Mouse (Mus musculus) urinary bladder, adult 2 months (tissue): ENCODE results near the gene Eml3. TPM values are rescaled to one million over a fixed set of nuclear protein-coding genes. Genes with fewer than 3 reads are reported as not detected.
A peak's percentile ranks its signal among the peaks of the same experiment; 100 is the strongest.
"Not testable (repeated sequence)": the region's sequence is repeated elsewhere in the genome, so short reads cannot be mapped to it uniquely, and the experiment has no call there.

Source experiments
- DNase-seq: peaks from one replicate; pipeline ENCODE4 v3.0.0; 2022; ENCODE audit warnings: low spot score
- polyA plus RNA-seq: library from polyadenylated mRNA; depleted of rRNA; stranded (reverse); fragments of >200 nt; gene quantifications from 2 replicates; pipeline ENCODE4 v1.2.3, GENCODE M21; 2012; rRNA removed

Gene Eml3
- 40.5 and 45.3 TPM in 2 replicates for polyA plus RNA-seq

DNA sequence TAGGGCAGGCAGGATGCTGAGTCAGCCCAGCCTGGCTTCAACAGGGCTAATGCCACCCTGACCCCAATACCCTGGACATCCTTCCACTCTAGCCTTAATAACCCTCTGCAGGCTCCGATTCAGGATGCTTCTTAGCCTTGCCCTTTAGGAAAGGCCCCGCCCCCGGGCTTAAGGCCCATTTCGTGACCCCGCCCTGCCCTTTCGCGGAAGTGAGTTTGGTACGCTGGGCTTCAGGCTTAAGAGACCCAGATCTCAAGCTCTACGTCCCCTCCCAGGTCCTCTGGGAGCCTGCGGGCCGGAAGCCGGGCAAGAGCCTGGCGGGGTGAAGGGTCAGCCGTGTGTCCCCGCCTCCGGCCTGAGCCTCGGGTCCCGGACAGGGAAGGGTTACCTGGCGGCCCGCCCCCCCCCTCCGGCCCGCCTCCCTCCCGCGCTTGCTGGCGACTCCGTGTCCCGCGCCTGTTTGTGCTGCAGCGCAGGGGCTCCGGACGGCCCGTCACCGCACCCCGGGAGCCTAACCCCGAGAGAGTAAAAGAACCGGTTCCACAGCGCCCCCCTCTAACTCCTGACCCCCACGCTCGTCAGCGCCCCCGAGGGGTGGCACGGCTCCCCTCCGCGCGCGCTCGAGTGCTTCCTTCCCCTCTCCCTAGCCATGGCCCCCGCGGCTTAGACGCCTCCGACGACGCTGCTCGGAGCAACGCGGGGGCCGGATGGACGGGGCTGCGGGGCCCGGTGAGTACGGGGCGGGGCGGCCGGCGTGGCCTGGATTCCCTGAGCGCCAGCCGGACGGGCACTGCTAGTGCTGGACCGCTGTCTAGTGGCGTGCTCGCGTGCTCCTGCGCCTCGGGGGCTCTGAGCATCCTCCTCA, at the start of gene Eml3, which contains the start of gene Rom1:
Eml3 (plus strand) TSS at position 329 of the 865 bp plus-strand sequence.
Rom1 (minus strand) TSS at position 133 of the 865 bp plus-strand sequence.
- peak; percentile 77 for DNase-seq

DNA sequence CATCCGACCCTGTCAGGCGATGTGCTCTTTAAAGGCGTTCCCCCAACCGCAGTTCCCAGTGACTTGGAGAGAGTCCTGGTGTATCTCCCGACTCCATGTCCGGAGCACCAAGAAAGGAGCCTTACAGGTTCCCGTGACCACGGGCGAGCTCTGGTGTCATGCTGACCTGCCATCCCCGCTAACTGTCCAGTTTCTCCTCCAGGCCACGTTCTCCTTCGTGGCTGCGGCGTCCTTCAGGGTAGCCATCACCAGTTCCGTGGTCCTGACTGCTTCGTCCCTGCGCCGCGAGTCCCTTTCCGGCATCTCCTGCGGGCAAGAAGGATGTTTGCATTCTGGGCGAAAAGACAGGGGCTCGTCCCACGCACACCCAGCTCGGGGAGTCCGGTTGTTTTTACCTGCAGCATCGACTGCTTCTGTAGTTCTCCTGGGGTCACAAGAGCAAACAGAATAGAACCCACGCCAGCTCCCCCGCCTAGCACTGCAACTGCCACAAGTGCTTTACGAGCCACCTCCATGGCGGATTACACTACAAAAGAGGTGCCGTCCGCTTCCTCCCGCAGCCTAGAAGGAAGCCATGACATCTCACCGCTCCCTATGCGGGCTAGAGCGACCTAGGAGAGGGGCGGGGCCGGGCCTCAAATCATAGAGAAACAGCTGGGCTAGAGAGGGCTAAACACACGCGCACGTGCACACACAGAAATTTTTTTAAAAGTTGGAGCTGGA, 48.9 kb upstream of the Eml3 start, which contains the start of gene Uqcc3:
Uqcc3 (minus strand) TSS at position 613 of the 723 bp plus-strand sequence.
- peak; percentile 79 for DNase-seq

DNA sequence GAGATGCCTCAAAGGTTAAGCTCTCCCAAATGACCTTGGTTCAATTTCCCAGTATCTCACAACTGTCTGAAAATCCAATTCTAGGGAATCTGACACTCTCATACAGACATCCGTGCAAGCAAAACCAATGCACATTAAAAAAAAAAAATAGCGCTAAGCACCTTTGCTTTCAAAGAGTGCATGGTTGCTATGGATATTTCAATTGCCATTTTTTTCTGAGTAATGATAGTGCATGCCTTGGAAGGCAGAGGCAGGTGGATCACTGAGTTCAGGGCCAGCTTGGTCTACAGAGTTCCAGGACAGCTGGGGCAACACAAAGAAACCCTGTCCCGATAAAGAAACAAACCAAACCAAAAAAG, 48.3 kb upstream of the Eml3 start:
- DNase-seq, result no peak

DNA sequence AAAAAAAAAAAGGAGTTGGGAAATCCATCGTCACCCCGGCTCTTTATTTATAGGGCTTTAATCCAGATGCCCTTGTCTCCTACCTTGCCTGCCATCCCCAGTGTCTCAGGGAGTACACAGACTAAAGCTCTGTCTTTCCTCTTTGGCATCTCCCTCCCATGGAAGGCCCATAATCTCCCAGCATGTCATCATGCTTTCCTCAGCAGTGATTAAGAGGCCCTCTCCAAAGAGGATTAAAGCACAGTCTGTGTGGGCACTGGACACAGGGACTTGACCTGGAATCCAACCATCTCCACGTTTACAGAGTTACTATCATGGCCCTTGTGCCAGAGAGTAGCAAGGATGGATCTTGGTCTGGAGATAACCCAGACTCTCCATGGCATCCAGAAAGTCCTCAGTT, 45.7 kb upstream of the Eml3 start, which contains the start of the genes Lbhd1 and Gm49403:
Lbhd1 (plus strand) TSS at position 117 of the 400 bp plus-strand sequence.
Gm49403 (plus strand) TSS at position 315 of the 400 bp plus-strand sequence.
- no peak for DNase-seq

DNA sequence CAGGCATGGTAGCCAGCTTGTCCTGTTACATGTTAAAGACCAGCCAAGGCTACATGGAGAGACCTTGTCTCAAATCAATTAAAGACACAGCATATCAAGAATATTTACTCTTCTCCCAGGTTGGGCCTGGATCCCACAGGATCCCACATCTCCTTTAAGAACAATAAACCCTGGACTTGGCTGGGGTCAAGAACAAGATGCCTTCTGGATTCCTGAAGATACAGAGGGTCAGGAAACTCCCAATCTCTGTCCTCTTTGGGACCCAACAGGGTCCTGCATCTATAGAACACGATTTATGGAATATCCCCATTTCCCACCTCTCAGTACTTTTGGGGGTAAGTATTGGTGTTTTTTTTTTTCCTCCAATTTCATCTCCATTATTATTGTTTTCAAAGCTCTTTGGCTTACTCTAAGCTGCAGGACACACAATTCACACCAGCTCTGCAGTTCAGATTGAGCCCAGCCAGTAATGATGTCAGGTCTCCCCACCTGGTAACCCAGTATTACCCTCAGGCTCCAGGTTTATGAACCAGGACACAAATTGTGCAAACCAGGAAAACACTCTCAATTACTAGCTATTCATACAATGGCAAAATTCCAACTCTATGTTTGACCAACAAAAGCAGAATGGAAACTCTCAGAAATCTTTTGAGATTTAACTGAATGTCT, 42.3 kb upstream of the Eml3 start:
- DNase-seq, result no peak

DNA sequence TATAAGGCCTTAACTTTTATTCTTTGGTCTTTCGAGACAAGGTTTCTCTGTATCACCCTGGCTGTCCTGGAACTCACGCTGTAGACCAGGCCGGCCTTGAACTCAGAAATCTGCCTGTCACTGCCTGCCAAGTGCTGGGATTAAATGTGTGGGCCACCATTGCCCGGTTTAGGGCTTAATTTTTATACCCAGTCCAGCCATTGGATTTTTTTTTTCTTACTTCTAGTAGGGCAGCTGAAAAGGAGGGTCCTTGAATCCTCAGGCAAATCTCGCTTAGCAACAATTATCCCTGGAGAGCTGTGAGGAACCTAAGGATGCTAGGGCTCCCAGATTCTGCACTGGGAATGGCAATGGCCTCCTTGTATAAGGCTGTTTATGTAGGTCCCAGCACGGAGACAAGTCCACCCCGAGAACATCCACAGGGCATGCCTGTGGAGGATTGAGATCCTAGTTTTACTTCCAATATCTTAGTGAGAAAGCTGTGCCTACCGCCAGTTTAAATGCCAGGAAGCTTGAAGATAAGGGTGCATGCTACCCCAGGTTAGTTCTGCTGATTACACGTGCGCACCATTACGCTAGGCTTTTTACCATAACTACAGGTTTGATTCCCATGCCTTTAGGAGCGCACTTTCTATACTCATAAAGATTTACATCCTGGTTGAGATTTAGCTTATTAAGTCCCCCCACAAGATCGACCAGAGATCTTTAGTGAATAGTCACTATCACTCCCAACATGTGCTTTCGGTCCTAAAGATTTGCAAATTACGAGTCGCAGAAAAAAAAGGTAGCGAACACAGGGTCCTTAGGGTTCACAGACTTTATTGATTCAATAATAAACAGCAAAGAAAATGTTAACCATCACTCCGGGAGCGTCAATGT, 41.5 kb upstream of the Eml3 start:
- DNase-seq, result no peak

DNA sequence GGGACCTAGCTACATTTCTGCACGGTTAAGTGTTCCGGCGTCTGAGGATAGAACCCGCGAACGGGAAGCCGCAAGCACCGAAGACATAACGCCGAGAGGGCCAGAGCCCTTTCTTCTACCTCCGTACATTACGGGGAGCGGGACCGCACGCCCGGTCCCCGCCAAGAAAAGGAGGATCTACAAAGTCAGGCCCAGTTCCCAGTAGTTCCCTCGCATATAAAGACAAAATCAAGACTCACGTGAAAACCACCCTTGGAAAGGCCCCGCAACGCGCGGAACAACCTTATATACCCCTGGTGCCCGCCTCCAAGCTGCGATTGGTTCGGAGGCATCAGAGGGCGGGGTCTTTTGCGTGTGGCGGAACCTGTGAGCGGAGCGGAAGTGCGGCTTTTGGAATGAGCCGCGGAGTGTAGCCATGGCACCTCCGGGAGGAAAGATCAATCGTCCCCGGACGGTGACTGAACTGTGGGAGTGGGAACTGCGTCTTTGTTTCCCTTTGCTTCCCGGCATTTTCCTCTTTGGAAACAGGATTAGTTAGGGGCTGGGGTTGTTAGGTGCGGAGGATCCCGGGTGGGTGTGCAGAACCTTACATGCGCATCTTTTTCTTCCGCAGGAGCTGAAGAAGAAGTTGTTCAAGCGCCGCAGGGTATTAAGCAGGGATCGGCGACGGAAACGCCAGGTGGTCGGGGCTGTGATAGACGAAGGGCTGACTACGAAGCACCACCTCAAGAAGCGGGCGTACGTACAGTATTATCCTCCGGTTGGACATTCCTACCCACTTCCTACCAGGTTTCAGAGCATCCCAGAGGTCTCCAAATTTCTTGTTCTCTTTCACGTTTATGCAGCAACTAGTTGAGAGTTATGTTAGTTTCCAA, 40.6 kb upstream of the Eml3 start, which contains the start of the genes 1810009A15Rik and Gm49416:
1810009A15Rik (plus strand) TSS at position 343 of the 875 bp plus-strand sequence.
Gm49416 (plus strand) TSS at position 416 of the 875 bp plus-strand sequence.
- DNase-seq, result peak; percentile 84

DNA sequence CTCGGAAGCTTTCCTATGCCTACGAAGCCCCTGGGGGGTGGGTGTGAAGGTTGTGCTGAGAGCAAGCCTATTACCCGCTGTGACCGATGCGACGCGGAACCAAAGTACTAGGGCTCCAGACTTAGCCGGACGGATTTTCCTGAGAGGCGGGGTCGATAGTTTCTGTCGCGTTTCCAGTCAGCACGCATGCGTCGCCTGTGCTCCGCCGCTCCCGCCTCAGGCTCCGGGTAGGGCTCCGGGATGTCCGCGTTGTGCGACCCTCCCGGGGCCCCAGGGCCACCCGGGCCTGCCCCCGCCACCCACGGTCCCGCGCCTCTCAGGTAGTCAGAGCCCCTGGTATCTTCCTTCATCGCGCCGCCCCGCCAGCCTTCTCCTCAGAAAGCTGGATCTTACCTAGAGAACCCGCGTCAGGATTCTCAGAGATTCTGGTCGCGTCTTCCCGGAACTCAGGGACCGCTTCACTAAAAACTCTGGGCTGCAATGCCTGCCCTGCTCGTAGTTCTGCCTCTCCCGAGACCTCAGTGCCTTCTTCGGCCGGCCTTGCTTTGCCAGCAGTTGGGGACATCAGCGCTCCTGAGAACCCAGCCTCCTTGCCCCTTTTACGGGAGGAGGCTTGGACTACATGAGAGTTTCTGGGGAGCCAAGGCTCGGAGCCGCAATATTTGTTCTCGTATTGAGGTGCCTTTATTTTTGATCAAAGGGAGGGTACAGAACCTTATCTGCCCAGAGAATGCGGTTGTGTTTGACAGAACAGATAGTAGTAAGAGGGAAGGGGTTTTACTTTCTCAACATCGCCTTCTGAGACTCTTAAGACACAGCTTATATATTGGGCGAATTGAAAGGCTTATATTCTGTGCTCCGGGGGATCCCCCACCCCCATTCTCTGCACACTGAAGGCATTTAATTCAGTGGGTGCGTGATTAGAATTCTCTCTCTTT, 36.3 kb upstream of the Eml3 start, which contains the start of gene Ints5:
Ints5 (plus strand) TSS at position 177 of the 938 bp plus-strand sequence.
- peak; percentile 74 for DNase-seq

DNA sequence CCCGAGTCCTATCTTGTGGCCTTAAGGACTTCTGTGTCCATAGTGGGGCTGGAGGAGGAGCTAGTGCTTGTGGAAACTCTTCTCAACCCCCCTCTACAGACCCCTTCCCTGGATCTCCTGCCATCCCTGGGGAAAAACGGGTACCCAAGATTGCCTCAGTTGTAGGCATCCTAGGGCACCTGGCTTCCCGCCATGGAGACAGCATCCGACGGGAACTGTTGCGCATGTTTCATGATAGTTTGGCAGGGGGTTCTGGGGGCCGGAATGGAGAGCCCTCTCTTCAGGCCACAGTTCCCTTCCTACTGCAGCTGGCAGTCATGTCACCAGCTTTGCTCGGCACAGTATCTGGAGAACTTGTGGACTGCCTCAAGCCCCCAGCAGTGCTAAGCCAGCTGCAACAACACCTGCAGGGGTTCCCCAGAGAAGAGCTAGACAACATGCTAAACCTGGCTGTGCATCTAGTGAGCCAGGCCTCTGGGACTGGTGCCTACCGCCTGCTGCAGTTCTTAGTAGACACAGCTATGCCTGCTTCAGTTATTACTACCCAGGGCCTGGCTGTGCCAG, 33.9 kb upstream of the Eml3 start:
- DNase-seq, result no peak

DNA sequence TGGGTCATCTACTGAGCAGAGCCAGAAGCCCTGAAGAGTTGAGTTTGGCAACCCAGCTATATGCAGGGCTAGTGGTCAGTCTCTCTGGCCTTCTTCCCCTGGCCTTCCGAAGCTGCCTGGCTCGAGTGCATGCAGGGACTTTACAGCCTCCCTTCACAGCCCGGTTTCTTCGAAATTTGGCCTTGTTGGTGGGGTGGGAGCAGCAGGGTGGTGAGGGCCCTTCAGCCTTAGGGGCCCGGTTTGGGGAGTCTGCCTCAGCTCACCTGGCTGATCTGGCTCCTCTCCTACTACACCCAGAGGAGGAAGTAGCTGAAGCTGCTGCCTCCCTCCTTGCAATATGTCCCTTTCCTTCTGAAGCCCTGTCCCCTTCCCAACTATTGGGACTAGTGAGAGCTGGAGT, 33.1 kb upstream of the Eml3 start:
- not testable (repeated sequence) for DNase-seq

DNA sequence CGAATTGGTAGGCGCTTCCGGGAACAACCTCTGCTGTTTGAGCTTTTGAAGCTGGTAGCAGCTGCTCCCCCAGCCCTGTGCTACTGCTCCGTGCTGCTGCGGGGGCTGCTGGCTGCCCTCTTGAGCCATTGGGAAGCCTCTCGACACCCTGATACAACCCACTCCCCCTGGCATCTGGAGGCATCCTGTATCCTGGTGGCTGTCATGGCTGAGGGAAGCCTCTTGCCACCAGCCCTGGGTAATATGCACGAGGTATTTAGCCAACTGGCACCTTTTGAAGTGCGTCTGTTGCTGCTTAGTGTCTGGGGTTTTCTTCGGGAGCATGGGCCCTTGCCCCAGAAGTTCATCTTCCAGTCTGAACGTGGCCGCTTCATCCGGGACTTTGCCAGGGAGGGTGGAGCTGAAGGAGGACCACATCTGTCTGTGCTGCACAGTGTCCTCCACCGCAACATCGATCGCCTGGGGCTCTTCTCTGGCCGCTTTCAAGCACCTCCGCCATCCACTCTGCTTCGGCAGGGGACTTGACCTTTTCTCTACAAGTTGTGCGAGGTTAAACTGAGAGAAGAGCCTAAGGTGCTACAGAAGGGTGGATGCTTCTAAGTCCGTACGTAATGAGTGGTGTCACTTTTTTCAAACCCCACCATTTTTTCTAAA, 32.0 kb upstream of the Eml3 start:
- not testable (repeated sequence) for DNase-seq

DNA sequence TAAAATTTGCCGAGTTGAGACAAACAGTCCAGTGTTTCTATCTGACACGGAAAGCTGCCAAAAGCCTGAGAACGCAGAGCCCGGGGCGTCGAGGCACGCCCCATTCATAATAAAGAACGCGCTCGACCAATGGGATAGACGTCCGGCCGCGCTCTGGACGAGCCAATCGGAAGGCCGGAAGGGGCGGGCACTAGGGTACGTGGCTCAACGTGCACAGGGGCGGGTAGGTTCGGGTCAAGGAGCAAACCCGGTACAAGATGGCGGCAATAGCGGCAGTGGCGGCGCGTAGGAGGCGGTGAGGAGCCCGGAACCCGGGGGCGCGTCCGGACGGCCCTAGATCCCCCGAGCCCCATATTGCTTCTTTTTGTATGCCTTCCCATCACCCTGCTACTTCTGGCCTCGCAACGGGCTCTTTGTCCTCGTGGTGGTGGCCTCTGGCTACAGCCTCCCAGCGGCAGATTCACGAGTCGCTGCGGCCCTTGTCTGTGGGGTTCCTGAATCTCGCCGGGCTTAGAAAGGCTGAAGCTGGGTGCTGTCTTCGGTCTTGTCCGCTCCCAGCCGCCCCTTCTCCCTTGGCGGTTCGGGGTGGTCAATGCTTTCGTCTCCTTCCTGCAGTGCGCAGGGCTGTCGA, 31.4 kb upstream of the Eml3 start, which contains the start of gene Ganab:
Ganab (plus strand) TSS at position 207 of the 631 bp plus-strand sequence.
- DNase-seq, result peak; percentile 84

DNA sequence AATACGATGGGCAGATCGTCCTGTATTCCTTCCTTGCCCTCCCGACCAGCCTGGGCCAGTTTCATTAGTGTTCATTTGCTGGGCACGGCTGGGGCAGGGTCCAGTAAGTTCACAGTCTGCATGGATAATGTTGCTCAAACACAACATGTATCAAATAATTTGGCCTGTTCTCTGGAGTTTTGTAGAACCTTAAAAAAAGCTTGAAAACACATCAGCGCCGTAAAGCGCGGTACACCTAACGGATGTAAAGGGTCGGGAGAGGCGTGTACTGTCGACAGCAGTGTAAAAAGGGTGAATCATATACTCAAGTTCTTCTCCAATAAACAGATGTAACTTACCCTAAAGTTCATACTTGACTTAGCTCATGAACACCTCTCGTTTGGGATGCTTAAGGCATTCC, 30.8 kb upstream of the Eml3 start:
- DNase-seq, result no peak

DNA sequence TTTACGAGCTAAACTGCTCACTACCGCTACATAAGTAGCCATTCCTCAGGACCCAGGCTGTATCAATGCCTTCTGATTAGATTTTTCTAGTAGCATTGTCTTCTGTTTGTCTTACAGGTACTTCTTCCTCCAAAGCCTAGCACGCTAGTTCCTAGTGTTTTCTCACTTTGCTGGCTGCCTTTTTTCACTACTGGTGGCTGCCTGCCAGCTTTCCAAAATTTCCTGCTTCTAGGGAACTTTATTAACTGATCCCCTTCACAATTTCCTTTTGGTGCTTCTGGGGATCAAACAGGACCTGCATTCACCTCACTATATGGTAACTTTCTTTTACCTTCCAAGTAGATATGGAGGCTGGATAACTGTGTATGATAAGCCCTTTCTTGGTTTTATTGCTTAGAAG, 30.3 kb upstream of the Eml3 start:
- no peak for DNase-seq

DNA sequence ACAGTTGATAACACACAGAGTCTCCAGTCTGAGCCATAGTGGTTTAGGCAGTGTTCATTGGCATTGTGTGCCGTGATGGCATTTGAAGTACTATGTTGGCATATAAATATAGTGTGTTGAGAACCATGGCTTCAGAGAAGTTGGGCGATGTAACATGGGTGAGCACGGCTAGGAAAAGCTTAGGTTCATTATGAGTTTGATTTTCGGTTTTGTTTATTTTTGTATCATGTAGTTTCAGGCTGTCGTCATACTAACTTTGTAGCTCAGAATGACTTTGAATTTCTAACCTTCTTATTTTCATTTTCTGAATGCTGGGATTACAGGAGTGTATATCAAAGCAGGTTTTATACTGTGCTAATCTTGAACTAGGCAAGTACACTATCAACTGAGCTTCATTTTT, 25.9 kb upstream of the Eml3 start:
- no peak for DNase-seq

DNA sequence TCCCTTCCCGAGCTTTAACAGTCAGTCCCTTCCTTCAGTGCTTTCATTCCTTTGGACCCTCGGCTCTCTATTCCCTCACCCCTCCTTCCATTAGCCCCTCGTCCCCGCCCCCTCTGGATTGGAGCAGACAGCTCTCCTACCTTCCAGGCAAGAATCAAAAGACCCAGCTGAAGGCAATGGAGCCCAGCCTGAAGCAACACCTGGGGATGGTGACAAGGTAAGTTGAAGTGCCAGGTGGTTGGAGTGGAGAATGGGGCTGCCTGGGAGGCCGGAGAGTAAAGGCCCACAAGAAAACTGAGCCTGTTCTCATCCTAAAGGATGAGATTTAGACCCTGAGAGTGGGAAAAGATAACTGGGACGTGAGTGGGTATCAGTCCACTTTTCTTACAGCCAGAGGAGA, 20.8 kb upstream of the Eml3 start:
- no peak for DNase-seq

DNA sequence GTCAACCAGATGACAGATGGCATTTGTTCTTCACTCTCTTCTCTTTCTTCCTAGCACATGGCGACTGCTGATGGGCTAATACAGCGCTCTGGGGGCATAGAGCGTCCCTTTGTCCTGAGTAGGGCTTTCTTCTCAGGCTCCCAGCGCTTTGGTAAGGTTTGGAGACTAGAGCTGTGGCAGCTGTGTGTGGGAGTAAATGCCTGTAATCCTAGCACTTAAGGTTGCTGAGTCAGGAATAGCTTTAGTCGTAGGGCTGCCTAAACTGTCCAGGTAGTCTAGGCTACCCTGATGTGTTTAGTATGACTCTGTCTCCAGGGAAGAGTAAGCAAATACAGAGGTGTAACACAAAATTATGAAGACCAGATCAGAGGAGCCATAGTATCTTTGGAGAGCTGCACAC, 17.5 kb upstream of the Eml3 start:
- no peak for DNase-seq
